In genomic region chr4:43425197-43425596, GRCm38 (mm10) we compare ENCODE assay signal across 13 mouse cellular contexts. TPM values are rescaled to one million over a fixed set of nuclear protein-coding genes. Genes with fewer than 3 reads are reported as not detected.
DNase-seq lines count a peak whose midpoint lies in the region; ATAC-seq and TF ChIP-seq lines count a peak whose summit lies in the region.
"Had no signal": no experiment of that assay in that cellular context is flagged by ENCODE, and none has a peak within 500 bp of the region (broad histone marks: within the 10 kb centered on the region; RNA-seq: fewer than 3 reads in every experiment).

No protein-coding gene starts in this region.

- no peaks in the 10 kb centered on the region for H3K9me3 ChIP-seq in liver, embryonic 11.5 days (ENCODE audit: control insufficient read depth, low read length)
- no peaks in the 10 kb centered on the region for H3K9me3 ChIP-seq in liver, postnatal 0 days (ENCODE audit: low read length)
- no peaks in the 10 kb centered on the region for H3K9me3 ChIP-seq in embryonic facial prominence, embryonic 10.5 days
- no peaks in the 10 kb centered on the region for H3K9me3 ChIP-seq in forebrain, embryonic 13.5 days (replicated peaks)
- no peaks in the 10 kb centered on the region for H3K9me3 ChIP-seq in liver, embryonic 15.5 days (replicated peaks)

- 0 out of 2 replicates have a peak, but pooled peaks cover 6% of the 10 kb centered on the region for H3K36me3 ChIP-seq in liver, embryonic 11.5 days (ENCODE audit: control insufficient read depth, insufficient read depth, low read length)
- H3K36me3 ChIP-seq in liver, postnatal 0 days (replicated peaks; ENCODE audit: insufficient read depth, low read length) = peaks cover 31% of the 10 kb centered on the region
- peaks cover 56% of the 10 kb centered on the region for H3K36me3 ChIP-seq in embryonic facial prominence, embryonic 10.5 days (replicated peaks)
- H3K36me3 ChIP-seq in forebrain, embryonic 13.5 days (ENCODE audit: poor library complexity, severe bottlenecking) = peaks cover 62% of the 10 kb centered on the region
- 0 out of 2 replicates have a peak, but pooled peaks cover 9% of the 10 kb centered on the region for H3K36me3 ChIP-seq in liver, embryonic 15.5 days (replicated peaks)

- WGBS in liver, embryonic 11.5 days = 21% methylated on average over 14 of the region's 14 CpGs
- 37% methylated on average over 14 of the region's 14 CpGs for WGBS in liver, postnatal 0 days (ENCODE audit: insufficient replicate concordance)
- WGBS in embryonic facial prominence, embryonic 10.5 days = 21% methylated on average over 14 of the region's 14 CpGs
- 22% methylated on average over 14 of the region's 14 CpGs for WGBS in forebrain, embryonic 13.5 days
- WGBS in liver, embryonic 15.5 days (ENCODE audit: insufficient replicate concordance) = 22% methylated on average over 14 of the region's 14 CpGs

- H3K4me2 ChIP-seq in liver, embryonic 11.5 days = peak overlapping the region; percentile 61
- no peak overlapping the region for H3K4me2 ChIP-seq in liver, postnatal 0 days (ENCODE audit: low read depth, low read length)
- H3K4me2 ChIP-seq in forebrain, embryonic 13.5 days = peak overlapping the region; percentile 3; the same call in 1 of the 2 replicates
- peak overlapping the region; percentile 41 for H3K4me2 ChIP-seq in liver, embryonic 15.5 days

- peaks cover 6% of the 10 kb centered on the region for H3K4me1 ChIP-seq in liver, embryonic 11.5 days (replicated peaks; ENCODE audit: control insufficient read depth, insufficient read depth, low read length)
- H3K4me1 ChIP-seq in liver, postnatal 0 days (ENCODE audit: insufficient read depth) = peaks cover 12% of the 10 kb centered on the region
- peaks cover 42% of the 10 kb centered on the region for H3K4me1 ChIP-seq in embryonic facial prominence, embryonic 10.5 days
- peaks cover 25% of the 10 kb centered on the region for H3K4me1 ChIP-seq in forebrain, embryonic 13.5 days
- peaks cover 12% of the 10 kb centered on the region; the same call in 1 of the 2 replicates for H3K4me1 ChIP-seq in liver, embryonic 15.5 days (replicated peaks)

- ATAC-seq in liver, embryonic 11.5 days (replicated peaks; ENCODE audit: low FRiP score) = no peak
- no peak for ATAC-seq in liver, postnatal 0 days
- no peak for ATAC-seq in forebrain, embryonic 13.5 days
- no peak for ATAC-seq in liver, embryonic 15.5 days (ENCODE audit: insufficient read depth)
- ATAC-seq: inflammation-experienced regulatory T-cells, adult 6 months had no signal

- no peak overlapping the region for H3K27ac ChIP-seq in liver, embryonic 11.5 days (ENCODE audit: low read depth, low read length)
- no peak overlapping the region for H3K27ac ChIP-seq in liver, postnatal 0 days (ENCODE audit: low read depth)
- no peak overlapping the region; the same call in 1 of the 2 replicates for H3K27ac ChIP-seq in embryonic facial prominence, embryonic 10.5 days (replicated peaks)
- H3K27ac ChIP-seq in forebrain, embryonic 13.5 days = no peak overlapping the region
- H3K27ac ChIP-seq in liver, embryonic 15.5 days (replicated peaks) = no peak overlapping the region

- peak overlapping the region; percentile 39; the same call in 1 of the 2 replicates for H3K9ac ChIP-seq in liver, embryonic 11.5 days (ENCODE audit: low read depth, low read length)
- H3K9ac ChIP-seq in liver, postnatal 0 days (replicated peaks) = no peak overlapping the region
- peak overlapping the region; percentile 26; the same call in 1 of the 2 replicates for H3K9ac ChIP-seq in forebrain, embryonic 13.5 days
- no peak overlapping the region for H3K9ac ChIP-seq in liver, embryonic 15.5 days

- TF ChIP-seq EP300 in liver, postnatal 0 days (IDR thresholded peaks at IDR 0.05; ENCODE audit: low read depth) = no peak

- no peak for DNase-seq in liver, embryonic 11.5 days (ENCODE audit: low spot score)
- no peak for DNase-seq in liver, postnatal 0 days
- peak; percentile 44 for DNase-seq in embryonic facial prominence, embryonic 10.5 days (ENCODE audit: low spot score)
- DNase-seq in layer of hippocampus, postnatal 36 days = no peak
- DNase-seq in gastrocnemius, postnatal 10 days = no peak
- DNase-seq in layer of hippocampus, adult 9-11 months = no peak
- DNase-seq: adrenal gland, postnatal 10 days; cerebellum, postnatal 10 days; gastrocnemius, postnatal 14 days had no signal

- TF ChIP-seq CTCF in liver, postnatal 0 days (IDR thresholded peaks at IDR 0.05; ENCODE audit: low read depth) = no peak

- peaks cover 64% of the 10 kb centered on the region for H3K27me3 ChIP-seq in liver, embryonic 11.5 days (replicated peaks; ENCODE audit: control insufficient read depth, insufficient read depth, low read length)
- H3K27me3 ChIP-seq in liver, postnatal 0 days (ENCODE audit: insufficient read depth, low read length) = peaks cover 38% of the 10 kb centered on the region
- H3K27me3 ChIP-seq in embryonic facial prominence, embryonic 10.5 days (replicated peaks; ENCODE audit: low read depth, poor library complexity, severe bottlenecking) = peaks cover 91% of the 10 kb centered on the region
- H3K27me3 ChIP-seq in forebrain, embryonic 13.5 days = peaks cover 59% of the 10 kb centered on the region
- peaks cover 61% of the 10 kb centered on the region for H3K27me3 ChIP-seq in liver, embryonic 15.5 days

- peak overlapping the region; percentile 33 for H3K4me3 ChIP-seq in liver, embryonic 11.5 days (ENCODE audit: low read depth, low read length)
- no peak overlapping the region for H3K4me3 ChIP-seq in liver, postnatal 0 days (ENCODE audit: low read depth, low read length)
- peak overlapping the region; percentile 45 for H3K4me3 ChIP-seq in embryonic facial prominence, embryonic 10.5 days
- H3K4me3 ChIP-seq in forebrain, embryonic 13.5 days = no peak overlapping the region
- H3K4me3 ChIP-seq in liver, embryonic 15.5 days (replicated peaks) = no peak overlapping the region

RNA-seq across cellular contexts. Expression of gene Fam166b, which starts 3.7 kb away (rescaled TPM):
- not detected in 2 replicates for polyA plus RNA-seq in liver, embryonic 11.5 days (2014; fragmentation: Nextera tagmentation; extraction: Ambion mirVana)
- 0.14 TPM in 1 of 2 replicates, not detected in the other for polyA plus RNA-seq in liver, postnatal 0 days (2015; fragmentation: Nextera tagmentation; extraction: Ambion mirVana)
- polyA plus RNA-seq in embryonic facial prominence, embryonic 10.5 days (2016; fragmentation: Nextera tagmentation; extraction: Ambion mirVana) = 0.11 TPM in 1 of 2 replicates, not detected in the other
- 0.31 and 0.42 TPM in 2 replicates for polyA plus RNA-seq in forebrain, embryonic 13.5 days (2015; fragmentation: Nextera tagmentation; extraction: Ambion mirVana)
- polyA plus RNA-seq in liver, embryonic 15.5 days (2015; fragmentation: Nextera tagmentation; extraction: Ambion mirVana) = not detected in 2 replicates
- 1 to 10 TPM in 1 of 2 experiments, under 1 TPM in 1; 0.72 to 2.6 TPM for total RNA-seq in layer of hippocampus, postnatal 36 days (2021)
- total RNA-seq in gastrocnemius, postnatal 10 days (2021) = not detected
- total RNA-seq: gastrocnemius, postnatal 14 days had no signal
- polyA plus RNA-seq: inflammation-experienced regulatory T-cells, adult 6 months had no signal

RNA-seq across cellular contexts. Expression of gene Tesk1, which starts 16.5 kb away (rescaled TPM):
- 4.3 TPM in 2 replicates for polyA plus RNA-seq in liver, embryonic 11.5 days (2014; fragmentation: Nextera tagmentation; extraction: Ambion mirVana)
- polyA plus RNA-seq in liver, postnatal 0 days (2015; fragmentation: Nextera tagmentation; extraction: Ambion mirVana) = 1.2 TPM in 2 replicates
- 6.9 and 9.2 TPM in 2 replicates for polyA plus RNA-seq in embryonic facial prominence, embryonic 10.5 days (2016; fragmentation: Nextera tagmentation; extraction: Ambion mirVana)
- polyA plus RNA-seq in forebrain, embryonic 13.5 days (2015; fragmentation: Nextera tagmentation; extraction: Ambion mirVana) = 6.0 and 6.3 TPM in 2 replicates
- 1.0 and 1.2 TPM in 2 replicates for polyA plus RNA-seq in liver, embryonic 15.5 days (2015; fragmentation: Nextera tagmentation; extraction: Ambion mirVana)
- total RNA-seq in layer of hippocampus, postnatal 36 days (2021) = 10 to 100 TPM; 76.2 to 76.3 TPM
- 10 to 100 TPM; 28.0 to 34.7 TPM for total RNA-seq in gastrocnemius, postnatal 10 days (2021)

RNA-seq across cellular contexts. Expression of gene Cd72, which starts 29.2 kb away (rescaled TPM):
- 1.2 and 1.3 TPM in 2 replicates for polyA plus RNA-seq in liver, embryonic 11.5 days (2014; fragmentation: Nextera tagmentation; extraction: Ambion mirVana)
- 9.9 and 10.4 TPM in 2 replicates for polyA plus RNA-seq in liver, postnatal 0 days (2015; fragmentation: Nextera tagmentation; extraction: Ambion mirVana)
- polyA plus RNA-seq in embryonic facial prominence, embryonic 10.5 days (2016; fragmentation: Nextera tagmentation; extraction: Ambion mirVana) = 2.3 TPM in 2 replicates
- 3.9 and 4.0 TPM in 2 replicates for polyA plus RNA-seq in forebrain, embryonic 13.5 days (2015; fragmentation: Nextera tagmentation; extraction: Ambion mirVana)
- polyA plus RNA-seq in liver, embryonic 15.5 days (2015; fragmentation: Nextera tagmentation; extraction: Ambion mirVana) = 0.94 and 1.4 TPM in 2 replicates
- total RNA-seq in layer of hippocampus, postnatal 36 days (2021) = not detected
- under 1 TPM in 1 of 2 experiments, not detected in 1; 0.61 TPM for total RNA-seq in gastrocnemius, postnatal 10 days (2021)
- total RNA-seq: gastrocnemius, postnatal 14 days had no signal

RNA-seq across cellular contexts. Expression of gene Rusc2, which starts 43.4 kb away (rescaled TPM):
- 1.4 and 2.0 TPM in 2 replicates for polyA plus RNA-seq in liver, embryonic 11.5 days (2014; fragmentation: Nextera tagmentation; extraction: Ambion mirVana)
- polyA plus RNA-seq in liver, postnatal 0 days (2015; fragmentation: Nextera tagmentation; extraction: Ambion mirVana) = 1.9 and 2.1 TPM in 2 replicates
- polyA plus RNA-seq in embryonic facial prominence, embryonic 10.5 days (2016; fragmentation: Nextera tagmentation; extraction: Ambion mirVana) = 9.5 and 10.9 TPM in 2 replicates
- polyA plus RNA-seq in forebrain, embryonic 13.5 days (2015; fragmentation: Nextera tagmentation; extraction: Ambion mirVana) = 38.9 and 42.5 TPM in 2 replicates
- polyA plus RNA-seq in liver, embryonic 15.5 days (2015; fragmentation: Nextera tagmentation; extraction: Ambion mirVana) = 1.4 and 2.8 TPM in 2 replicates
- 100 to 1,000 TPM; 104 to 120 TPM for total RNA-seq in layer of hippocampus, postnatal 36 days (2021)
- 10 to 100 TPM; 30.3 to 33.9 TPM for total RNA-seq in gastrocnemius, postnatal 10 days (2021)
- polyA plus RNA-seq: inflammation-experienced regulatory T-cells, adult 6 months had no signal

RNA-seq across cellular contexts. Expression of gene Sit1, which starts 58.3 kb away (rescaled TPM):
- not detected in 2 replicates for polyA plus RNA-seq in liver, embryonic 11.5 days (2014; fragmentation: Nextera tagmentation; extraction: Ambion mirVana)
- polyA plus RNA-seq in liver, postnatal 0 days (2015; fragmentation: Nextera tagmentation; extraction: Ambion mirVana) = 0.53 and 0.94 TPM in 2 replicates
- polyA plus RNA-seq in embryonic facial prominence, embryonic 10.5 days (2016; fragmentation: Nextera tagmentation; extraction: Ambion mirVana) = not detected in 2 replicates
- not detected in 2 replicates for polyA plus RNA-seq in forebrain, embryonic 13.5 days (2015; fragmentation: Nextera tagmentation; extraction: Ambion mirVana)
- polyA plus RNA-seq in liver, embryonic 15.5 days (2015; fragmentation: Nextera tagmentation; extraction: Ambion mirVana) = 0.07 and 0.18 TPM in 2 replicates
- total RNA-seq in layer of hippocampus, postnatal 36 days (2021) = not detected
- not detected for total RNA-seq in gastrocnemius, postnatal 10 days (2021)
- total RNA-seq: gastrocnemius, postnatal 14 days; left cerebral cortex, postnatal 14 days had no signal

Comparison
In these comparisons a context has a peak if more than half of its experiments do, and no peak if none do; other contexts are left out.
1. H3K4me3 ChIP-seq: peak in liver, embryonic 11.5 days (single experiment) and embryonic facial prominence, embryonic 10.5 days (single experiment); none in liver, postnatal 0 days (single experiment), forebrain, embryonic 13.5 days (single experiment) and liver, embryonic 15.5 days (single experiment).
2. H3K9ac ChIP-seq: peak in liver, embryonic 11.5 days (single experiment) and forebrain, embryonic 13.5 days (single experiment); none in liver, postnatal 0 days (single experiment) and liver, embryonic 15.5 days (single experiment).